Mouse (Mus musculus): ENCODE data around the gene Cacna2d2.

DNA sequence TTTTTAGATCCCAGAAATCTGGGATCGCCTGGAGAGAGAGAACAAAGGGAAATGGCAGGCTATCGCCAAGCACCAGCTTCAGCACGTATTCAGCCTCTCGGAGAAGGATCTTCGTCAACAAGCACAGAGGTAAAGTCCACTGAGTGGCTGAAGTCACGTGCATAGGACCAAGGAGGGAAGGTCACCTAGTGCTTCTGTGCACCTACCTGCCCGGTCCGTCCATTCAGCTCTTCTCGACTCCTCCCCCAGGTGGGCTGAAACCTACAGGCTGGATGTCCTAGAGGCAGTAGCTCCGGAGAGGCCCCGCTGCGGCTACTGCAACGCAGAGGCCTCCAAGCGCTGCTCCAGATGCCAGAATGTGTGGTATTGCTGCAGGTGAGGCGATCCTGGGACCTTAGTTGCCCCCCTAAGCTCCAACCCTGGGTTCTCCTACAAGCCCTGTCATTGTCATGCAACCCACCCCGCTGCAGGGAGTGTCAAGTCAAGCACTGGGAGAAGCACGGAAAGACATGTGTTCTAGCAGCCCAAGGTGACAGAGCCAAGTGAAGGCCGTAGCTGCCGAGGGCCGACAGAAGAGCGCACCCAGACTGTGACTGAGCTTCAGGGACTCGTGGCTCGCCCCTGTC, 151.2 kb downstream of the Cacna2d2 start:
- TF ChIP-seq TAL1 (IDR thresholded peaks at IDR 0.05; ENCODE audit: low read length) (no peak), GATA1 (IDR thresholded peaks at IDR 0.05; ENCODE audit: low read length) (no peak)
